Comparison of ENCODE assay signal across 9 mouse cellular contexts in the genomic region with DNA sequence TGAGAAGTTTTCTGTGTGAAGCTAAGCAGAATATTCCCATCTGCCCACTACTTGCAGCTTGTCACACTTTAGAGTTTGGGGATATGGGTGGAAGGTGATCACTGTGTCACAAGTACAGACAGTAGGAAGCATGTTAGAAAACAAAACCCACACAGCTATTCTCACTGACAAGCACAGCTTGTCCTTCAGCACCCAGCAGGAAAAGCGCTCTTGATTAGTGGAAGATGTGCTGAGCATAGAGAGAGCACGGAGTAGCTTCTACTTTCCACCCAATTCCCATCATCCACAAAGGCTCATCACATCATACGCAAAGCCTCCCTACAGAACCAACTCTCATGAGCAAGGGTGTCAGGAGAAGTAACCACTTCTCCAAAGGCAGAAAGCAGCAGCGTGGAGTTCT. TPM values are rescaled to one million over a fixed set of nuclear protein-coding genes. Genes with fewer than 3 reads are reported as not detected.
DNase-seq lines count a peak whose midpoint lies in the region; ATAC-seq and TF ChIP-seq lines count a peak whose summit lies in the region.
"Had no signal": no experiment of that assay in that cellular context is flagged by ENCODE, and none has a peak within 500 bp of the region (broad histone marks: within the 10 kb centered on the region; RNA-seq: fewer than 3 reads in every experiment).

No protein-coding gene starts in this region.

- H3K4me1 ChIP-seq in lung, embryonic 14.5 days (ENCODE audit: insufficient read depth), result no peaks in the 10 kb centered on the region

- no peak for ATAC-seq in lung, embryonic 14.5 days (ENCODE audit: insufficient read depth)

- intact Hi-C loops in left cerebral cortex, postnatal 36 days (cut with DNase I), result loop anchor here (10.0 kb wide), 1 partner anchor 1280 kb away; no protein-coding TSS in a partner anchor

- peak overlapping the region; percentile 97; the same call in 1 of the 2 replicates for H3K4me2 ChIP-seq in lung, embryonic 14.5 days

- H3K9me3 ChIP-seq in lung, embryonic 14.5 days (ENCODE audit: low read depth, low read length), result no peaks in the 10 kb centered on the region

- no peak overlapping the region for H3K27ac ChIP-seq in lung, embryonic 14.5 days (ENCODE audit: low read depth)

- 62% methylated on average over 4 of the region's 4 CpGs for WGBS in lung, embryonic 14.5 days

- peaks cover 30% of the 10 kb centered on the region for H3K27me3 ChIP-seq in lung, embryonic 14.5 days (ENCODE audit: insufficient read depth, low read length)

- peak; percentile 3 for DNase-seq in embryo, embryonic 9.5 days (ENCODE audit: extremely low spot score)
- DNase-seq in embryo, embryonic 10.5 days (ENCODE audit: low spot score), result no peak
- peak; percentile 1 for DNase-seq in lung, embryonic 14.5 days
- DNase-seq in lung, postnatal 10 days, result no peak
- peak; percentile 21 to 25 for DNase-seq in left cerebral cortex, postnatal 36 days (ENCODE audit: low spot score in 2 of 2)
- peak; percentile 24 for DNase-seq in retina, postnatal 1 day
- DNase-seq in c-Kit-positive CD71-positive TER-119-positive erythroid progenitor cells, embryonic 14.5 days (ENCODE audit: low spot score), result no peak
- DNase-seq in ovary, postnatal 36 days (ENCODE audit: low spot score), result no peak
- DNase-seq: kidney, postnatal 10 days had no signal

- no peaks in the 10 kb centered on the region for H3K36me3 ChIP-seq in lung, embryonic 14.5 days (ENCODE audit: insufficient read depth)

- H3K4me3 ChIP-seq in lung, embryonic 14.5 days (ENCODE audit: low read depth, low read length), result no peak overlapping the region; the same call in 1 of the 2 replicates

- no peak overlapping the region for H3K9ac ChIP-seq in lung, embryonic 14.5 days

- TF ChIP-seq CTCF in lung, embryonic 14.5 days (IDR thresholded peaks at IDR 0.05; ENCODE audit: low read depth), result no peak

RNA-seq across cellular contexts. Expression of gene Zfp804a, which starts 1.4 kb away (rescaled TPM):
- polyA plus RNA-seq in lung, embryonic 14.5 days (2014; fragmentation: Nextera tagmentation; extraction: Ambion mirVana), result 0.07 and 0.15 TPM in 2 replicates
- total RNA-seq in left cerebral cortex, postnatal 36 days (2021), result 10 to 100 TPM; 14.1 to 18.0 TPM

Comparison
In these comparisons a context has a peak if more than half of its experiments do, and no peak if none do; other contexts are left out.
1. DNase-seq: peak in embryo, embryonic 9.5 days (single experiment), lung, embryonic 14.5 days (single experiment), left cerebral cortex, postnatal 36 days (2 of 2) and retina, postnatal 1 day (single experiment); none in embryo, embryonic 10.5 days (single experiment), lung, postnatal 10 days (single experiment), c-Kit-positive CD71-positive TER-119-positive erythroid progenitor cells, embryonic 14.5 days (single experiment) and ovary, postnatal 36 days (single experiment).